Mouse (Mus musculus) monocyte, adult 5-6 weeks (primary cell): ENCODE measurements around the gene Olfr698. TPM values are rescaled to one million over a fixed set of nuclear protein-coding genes. Genes with fewer than 3 reads are reported as not detected.
"Not testable (repeated sequence)": the region's sequence is repeated elsewhere in the genome, so short reads cannot be mapped to it uniquely, and the experiment has no call there.

Experiments
- ATAC-seq: fragments of 153-309, 156-312 bp; replicated peaks from 2 replicates; pipeline ENCODE4 v1.8.0; 2017; ENCODE audit warnings: mild to moderate bottlenecking; ENCODE audit not compliant: low TSS enrichment, insufficient number of reproducible peaks, severe bottlenecking, poor library complexity, low FRiP score
- total RNA-seq: library from RNA; stranded (forward); fragments of 200-1000, 200-491, 200-594 nt; gene quantifications from 3 replicates; pipeline ENCODE4 v1.2.3, GENCODE M21; 2017

Olfr698 gene
- not detected in 3 replicates for total RNA-seq

DNA sequence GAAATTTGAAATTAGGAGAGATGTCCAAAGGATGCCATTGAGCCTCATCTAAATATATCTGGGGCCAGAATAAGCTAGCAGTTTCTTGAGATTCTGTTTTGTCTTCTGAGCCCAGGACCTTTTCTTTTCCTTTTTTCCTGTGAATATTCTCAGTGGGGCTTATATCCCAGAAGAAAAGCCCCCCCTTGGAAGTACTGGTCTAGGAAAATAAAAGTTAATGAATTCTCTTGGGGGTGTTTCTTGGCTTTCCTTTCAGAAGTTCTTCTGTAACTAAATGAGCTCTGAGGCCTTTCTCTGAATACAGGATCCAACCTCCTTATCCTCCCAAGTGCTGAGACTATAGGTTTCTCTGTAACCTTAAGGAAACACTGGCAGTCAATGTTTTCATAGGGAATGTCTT is at the start of gene Olfr698:
Gene Olfr698 (minus strand): TSS at position 101 of the 400 bp plus-strand sequence.
- ATAC-seq: no peak

- ATAC-seq: no peak
Measured at GRCm38 (mm10) chr7:106793098-106793497, 37.9 kb upstream of the Olfr698 start, which contains the start of gene Olfr699. TSS of gene Olfr699 (minus strand) at chr7:106793198.

DNA sequence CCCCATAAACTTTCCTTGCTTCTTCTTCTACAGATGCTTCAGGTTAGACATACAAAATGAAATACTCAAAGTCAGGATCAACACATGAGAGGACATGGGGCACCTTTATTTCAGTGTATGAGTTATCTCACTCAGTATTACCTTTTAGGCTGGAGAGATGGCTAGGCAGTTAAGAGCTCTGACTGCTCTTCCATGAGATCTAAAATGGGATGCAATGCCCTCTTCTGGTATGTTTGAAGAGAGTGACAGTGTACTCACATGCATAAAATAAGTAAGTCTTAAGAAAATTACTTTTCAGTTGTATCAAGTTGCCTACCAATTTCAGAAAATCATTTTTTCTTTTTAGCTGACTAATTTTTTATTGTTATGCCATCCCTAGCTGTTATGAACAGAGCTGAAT is 33.1 kb upstream of the Olfr698 start:
- no peak for ATAC-seq

DNA sequence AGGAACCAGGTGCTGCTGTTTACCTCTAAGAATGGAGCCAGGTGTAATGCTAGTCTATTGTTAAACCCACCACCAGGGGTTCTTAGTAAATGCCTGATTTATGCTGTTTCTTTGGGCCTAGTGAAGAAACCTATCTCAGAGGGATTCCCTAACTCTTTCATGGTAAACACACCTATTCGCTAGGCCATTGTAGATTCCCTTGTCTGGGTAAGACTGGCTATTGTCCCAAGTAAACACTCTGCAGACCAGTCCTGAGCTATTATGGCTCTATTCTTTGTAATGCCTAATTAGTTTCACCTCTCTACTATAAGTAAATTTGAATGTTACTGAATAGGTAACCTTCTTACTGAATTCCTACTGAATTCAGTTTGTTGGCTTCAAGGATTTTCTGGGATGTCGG is 5.8 kb upstream of the Olfr698 start:
- ATAC-seq: not testable (repeated sequence)

DNA sequence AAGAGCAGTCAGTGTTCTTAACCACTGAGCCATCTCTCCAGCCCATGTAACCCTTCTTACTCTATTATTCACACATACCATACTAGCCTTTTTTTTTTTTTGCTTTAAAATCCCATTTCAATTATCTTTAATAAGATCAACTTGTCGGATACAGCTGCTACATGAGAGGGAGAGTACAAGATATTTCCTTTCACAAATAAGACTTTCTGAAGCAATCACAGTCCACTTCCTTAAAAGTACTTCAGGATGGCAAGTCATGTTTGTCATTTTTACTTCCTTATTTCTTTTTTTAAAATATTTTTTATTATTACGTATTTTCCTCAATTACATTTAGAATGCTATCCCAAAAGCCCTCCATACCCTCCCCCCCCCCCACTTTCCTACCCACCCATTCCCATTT is 3.6 kb upstream of the Olfr698 start:
- 0 out of 2 replicates have a peak, but pooled peaks have one; percentile 71 for ATAC-seq

GRCm38 (mm10) chr7:106745811-106746210 is 9.4 kb downstream of the Olfr698 start:
- ATAC-seq: no peak

DNA sequence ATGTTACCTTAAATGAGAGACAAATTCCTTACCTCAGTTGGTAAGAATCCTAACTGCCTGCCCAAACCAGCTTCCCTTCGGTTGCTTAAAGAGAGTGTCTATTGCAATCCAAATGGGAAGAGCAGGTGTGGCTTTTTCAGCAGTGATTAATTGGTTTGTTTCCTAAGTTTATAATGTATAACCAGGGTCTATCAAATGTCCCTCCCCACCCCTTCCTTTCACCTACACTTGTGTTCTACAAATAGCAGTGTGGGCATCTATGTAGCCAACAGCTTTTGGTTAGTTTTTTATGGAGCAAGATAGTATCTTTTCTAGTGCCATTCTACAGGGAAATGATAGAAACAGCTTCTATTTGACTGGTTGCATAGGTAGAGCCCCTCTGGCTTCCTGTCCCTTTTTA is 12.9 kb downstream of the Olfr698 start, which contains the start of gene Olfr697:
Gene Olfr697 (minus strand): TSS at position 101 of the 400 bp plus-strand sequence.
- ATAC-seq: no peak

DNA sequence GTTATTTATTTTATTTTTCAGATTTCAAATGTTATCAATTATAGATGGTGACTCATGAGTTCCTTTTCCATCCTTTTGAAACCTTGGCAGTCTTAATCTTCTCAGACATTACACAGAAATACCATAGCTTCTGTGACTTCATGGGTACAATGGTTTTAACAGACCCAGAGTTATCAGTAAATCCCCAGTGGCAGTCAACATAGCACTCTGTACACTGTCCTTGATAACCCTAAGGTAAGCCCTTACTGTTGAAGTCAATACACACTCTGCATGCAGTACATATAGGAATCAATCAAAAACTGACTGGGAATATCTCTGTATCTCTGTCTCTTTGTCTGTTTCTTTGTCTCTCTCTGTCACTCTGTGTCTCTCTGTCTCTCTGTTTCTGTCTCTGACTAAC is 18.2 kb downstream of the Olfr698 start:
- ATAC-seq: no peak

DNA sequence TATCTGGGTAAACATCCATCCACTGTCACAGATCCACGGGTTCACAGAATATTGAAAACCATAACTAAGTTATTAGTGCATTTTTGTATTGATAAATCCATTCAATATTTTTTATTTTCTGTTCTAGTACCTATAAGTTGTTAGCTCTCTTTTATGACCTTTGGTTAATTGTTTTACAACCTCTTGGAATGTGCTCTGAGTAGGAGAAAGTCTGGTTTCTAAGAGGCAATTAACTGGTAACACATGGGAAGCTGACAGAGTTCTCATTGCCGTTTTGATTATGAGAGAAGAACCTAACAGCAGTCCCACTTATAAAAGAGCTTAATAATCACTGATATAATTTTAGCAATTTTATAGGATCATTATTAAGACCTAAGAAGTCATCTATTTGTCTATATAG is 21.5 kb downstream of the Olfr698 start:
- no peak for ATAC-seq

- not testable (repeated sequence) for ATAC-seq
Measured at GRCm38 (mm10) chr7:106725654-106726053, 29.5 kb downstream of the Olfr698 start.

DNA sequence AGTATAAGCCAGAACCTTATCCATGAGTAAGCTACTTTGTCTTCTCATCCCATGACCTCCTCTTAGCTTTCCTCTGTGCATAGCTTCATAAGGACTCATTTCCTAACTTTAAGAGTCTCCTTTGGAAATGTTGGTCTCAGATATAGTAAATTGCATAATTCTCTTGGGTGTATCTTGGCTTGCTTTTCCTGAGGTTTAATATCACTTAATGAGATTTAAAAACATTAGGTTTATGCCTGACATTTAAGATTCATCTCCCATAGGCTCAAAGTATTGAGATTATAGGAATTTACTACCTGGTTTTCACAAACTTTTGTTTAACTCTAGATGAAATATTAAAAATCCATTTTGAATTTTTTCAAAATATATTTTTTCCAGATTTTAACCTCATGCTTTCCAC is 38.9 kb downstream of the Olfr698 start, which contains the start of gene Olfr695:
Gene Olfr695 (minus strand): TSS at position 101 of the 400 bp plus-strand sequence.
- no peak for ATAC-seq

DNA sequence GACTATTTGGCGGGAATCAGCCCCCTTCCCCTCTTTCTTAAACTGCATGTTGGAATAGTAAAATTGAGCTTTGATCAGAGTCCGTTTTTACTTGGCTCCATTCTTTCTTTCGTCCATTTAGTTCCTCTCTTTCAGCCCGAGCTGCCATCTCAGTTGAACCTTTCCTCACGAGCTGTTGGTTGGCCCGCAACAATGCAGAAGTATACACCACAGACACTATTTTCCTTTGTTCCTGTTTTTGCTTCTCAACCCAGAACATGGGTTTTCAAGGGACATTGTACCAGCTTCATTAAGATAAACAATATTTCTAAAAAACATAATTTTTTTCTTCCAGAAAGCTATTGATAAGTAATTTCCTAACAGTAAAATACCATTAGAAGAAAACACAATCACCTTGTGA is 43.7 kb downstream of the Olfr698 start:
- ATAC-seq: peak; percentile 82

- not testable (repeated sequence) for ATAC-seq
Measured at GRCm38 (mm10) chr7:106707705-106708104, 47.5 kb downstream of the Olfr698 start.

Other genes starting within 250 kb of the Olfr698 start
- not detected in 3 replicates for gene Olfr693, start 74.8 kb downstream of the Olfr698 start, total RNA-seq
- not detected in 3 replicates for gene Olfr694, start 63.6 kb downstream of the Olfr698 start, total RNA-seq
- not detected in 3 replicates for gene Olfr695, start 39.0 kb downstream of the Olfr698 start, total RNA-seq
- gene Olfr697, start 13.0 kb downstream of the Olfr698 start, total RNA-seq: not detected in 3 replicates
- gene Olfr699, start 37.8 kb upstream of the Olfr698 start, total RNA-seq: not detected in 3 replicates
- gene Olfr700, start 53.4 kb upstream of the Olfr698 start, total RNA-seq: not detected in 3 replicates
- not detected in 3 replicates for gene Olfr701, start 58.7 kb upstream of the Olfr698 start, total RNA-seq
- not detected in 3 replicates for gene Olfr702, start 78.5 kb upstream of the Olfr698 start, total RNA-seq
- gene Olfr703, start 88.0 kb upstream of the Olfr698 start, total RNA-seq: not detected in 3 replicates
- gene Olfr704, start 107.8 kb upstream of the Olfr698 start, total RNA-seq: not detected in 3 replicates
- not detected in 3 replicates for gene Olfr705, start 121.5 kb upstream of the Olfr698 start, total RNA-seq
- not detected in 3 replicates for gene Olfr706, start 132.8 kb upstream of the Olfr698 start, total RNA-seq
- gene Olfr707, start 145.8 kb upstream of the Olfr698 start, total RNA-seq: not detected in 3 replicates
- gene Olfr1532-ps1, start 152.6 kb upstream of the Olfr698 start, total RNA-seq: not detected in 3 replicates
- gene Olfr709-ps1, start 176.8 kb upstream of the Olfr698 start, total RNA-seq: not detected in 3 replicates
- not detected in 3 replicates for gene Olfr710, start 192.9 kb upstream of the Olfr698 start, total RNA-seq
- not detected in 3 replicates for gene Olfr6, start 208.5 kb upstream of the Olfr698 start, total RNA-seq
- not detected in 3 replicates for gene Olfr711, start 220.1 kb upstream of the Olfr698 start, total RNA-seq